Mouse (Mus musculus) E14TG2a.4 (cell line): ENCODE measurements at regions not wholly inside any gene's neighbourhood (a gene's known extent, or its start where the extent isn't known, plus 50 kb on each side); places are given as distances from the start of the nearest gene placed in this dataset.

ENCODE experiments used
- H3K27me3 ChIP-seq: 2 replicates; pipeline ENCODE4 v1.6.1; 2014; ENCODE audit warnings: low read length, control low read depth; ENCODE audit not compliant: insufficient read depth
- H3K36me3 ChIP-seq: 2 replicates; pipeline ENCODE4 v1.6.1; 2014; ENCODE audit warnings: low read length, control low read depth; ENCODE audit not compliant: insufficient read depth
- H3K4me1 ChIP-seq: replicated peaks from 2 replicates; pipeline ENCODE4 v1.6.1; 2014; ENCODE audit warnings: low read depth, low read length, control low read depth
- H3K4me3 ChIP-seq: replicated peaks from 2 replicates; pipeline ENCODE4 v1.5.1; 2014; ENCODE audit warnings: mild to moderate bottlenecking, low read length
- H3K9me3 ChIP-seq: 2 replicates; pipeline ENCODE4 v1.6.1; 2014; ENCODE audit warnings: low read length, control low read depth
- CTCF ChIP-seq: conservative IDR thresholded peaks from 2 replicates; pipeline ENCODE4 v1.5.1; 2014; ENCODE audit warnings: low read length
- NANOG ChIP-seq: IDR thresholded peaks from 2 replicates; pipeline ENCODE4 v1.6.1; 2014; ENCODE audit warnings: borderline replicate concordance, low read length, mixed read lengths
- POU5F1 ChIP-seq: IDR thresholded peaks from 2 replicates; pipeline ENCODE4 v1.6.1; 2014; ENCODE audit warnings: low read length, borderline replicate concordance

- Histone ChIP-seq H3K27me3 (no peaks in the 10 kb centered on the region), H3K4me3 (no peak overlapping the region), H3K9me3 (peaks cover 9% of the 10 kb centered on the region), H3K4me1 (peaks cover 56% of the 10 kb centered on the region), H3K36me3 (no peaks in the 10 kb centered on the region)
- no peak for TF ChIP-seq NANOG
- TF ChIP-seq CTCF = no peak
- TF ChIP-seq POU5F1 = no peak
Observed at GRCm38 (mm10) chr3:34443731-34444628, 206.2 kb upstream of the Sox2 start.

- peaks cover 56% of the 10 kb centered on the region for H3K4me1 ChIP-seq
- H3K9me3 ChIP-seq = peaks cover 9% of the 10 kb centered on the region
- TF ChIP-seq POU5F1 = no peak
- no peak for TF ChIP-seq CTCF
- no peak for TF ChIP-seq NANOG
- no peaks in the 10 kb centered on the region for H3K27me3 ChIP-seq
- H3K4me3 ChIP-seq = no peak overlapping the region
- H3K36me3 ChIP-seq = no peaks in the 10 kb centered on the region
Observed at GRCm38 (mm10) chr3:34443307-34443706, 206.9 kb upstream of the Sox2 start.

- peaks cover 3% of the 10 kb centered on the region for H3K9me3 ChIP-seq
Observed at GRCm38 (mm10) chr3:34441792-34442191, 208.4 kb upstream of the Sox2 start.

GRCm38 (mm10) chr3:34441266-34441665 is 208.9 kb upstream of the Sox2 start:
- TF ChIP-seq CTCF = no peak
- TF ChIP-seq POU5F1 = no peak
- TF ChIP-seq NANOG = no peak
- Histone ChIP-seq H3K27me3 (no peaks in the 10 kb centered on the region), H3K4me3 (no peak overlapping the region), H3K4me1 (peaks cover 55% of the 10 kb centered on the region), H3K9me3 (no peaks in the 10 kb centered on the region), H3K36me3 (no peaks in the 10 kb centered on the region)

More at GRCm38 (mm10) chr3:34441792-34442191, 208.4 kb upstream of the Sox2 start:
- H3K27me3 ChIP-seq = no peaks in the 10 kb centered on the region
- H3K36me3 ChIP-seq = no peaks in the 10 kb centered on the region
- peaks cover 56% of the 10 kb centered on the region for H3K4me1 ChIP-seq
- no peak for TF ChIP-seq CTCF
- no peak overlapping the region for H3K4me3 ChIP-seq

GRCm38 (mm10) chr3:34434901-34435300 is 215.3 kb upstream of the Sox2 start:
- H3K36me3 ChIP-seq = no peaks in the 10 kb centered on the region
- no peak for TF ChIP-seq CTCF
- no peak for TF ChIP-seq NANOG
- TF ChIP-seq POU5F1 = no peak
- H3K4me1 ChIP-seq = 0 out of 2 replicates have a peak, but pooled peaks cover 2% of the 10 kb centered on the region

GRCm38 (mm10) chr3:34427967-34428366 is 222.2 kb upstream of the Sox2 start:
- no peaks in the 10 kb centered on the region for H3K27me3 ChIP-seq
- H3K36me3 ChIP-seq = no peaks in the 10 kb centered on the region
- no peak for TF ChIP-seq POU5F1
- no peak for TF ChIP-seq NANOG
- TF ChIP-seq CTCF = no peak
- H3K4me1 ChIP-seq = peaks cover 7% of the 10 kb centered on the region; the same call in 1 of the 2 replicates
- H3K9me3 ChIP-seq = peaks cover 8% of the 10 kb centered on the region
- H3K4me3 ChIP-seq = no peak overlapping the region

More at GRCm38 (mm10) chr3:34434901-34435300, 215.3 kb upstream of the Sox2 start:
- Histone ChIP-seq H3K27me3 (no peaks in the 10 kb centered on the region), H3K9me3 (peaks cover 9% of the 10 kb centered on the region), H3K4me3 (no peak overlapping the region)

GRCm38 (mm10) chr3:34427495-34427894 is 222.7 kb upstream of the Sox2 start:
- Histone ChIP-seq H3K4me1 (peaks cover 7% of the 10 kb centered on the region; the same call in 1 of the 2 replicates), H3K36me3 (no peaks in the 10 kb centered on the region), H3K4me3 (no peak overlapping the region), H3K9me3 (peaks cover 3% of the 10 kb centered on the region), H3K27me3 (no peaks in the 10 kb centered on the region)
- TF ChIP-seq CTCF = no peak
- TF ChIP-seq POU5F1 = no peak
- no peak for TF ChIP-seq NANOG

- no peaks in the 10 kb centered on the region for H3K36me3 ChIP-seq
- H3K9me3 ChIP-seq = no peaks in the 10 kb centered on the region
- TF ChIP-seq NANOG (no peak), CTCF (no peak), POU5F1 (no peak)
- no peak overlapping the region for H3K4me3 ChIP-seq
- peaks cover 7% of the 10 kb centered on the region; the same call in 1 of the 2 replicates for H3K4me1 ChIP-seq
- H3K27me3 ChIP-seq = no peaks in the 10 kb centered on the region
Observed at GRCm38 (mm10) chr3:34426955-34427354, 223.2 kb upstream of the Sox2 start.

- no peak for TF ChIP-seq NANOG
- no peak for TF ChIP-seq POU5F1
- no peak for TF ChIP-seq CTCF
- Histone ChIP-seq H3K9me3 (no peaks in the 10 kb centered on the region), H3K4me1 (no peaks in the 10 kb centered on the region)
Observed at GRCm38 (mm10) chr3:34411915-34412306, 238.3 kb upstream of the Sox2 start.

More at GRCm38 (mm10) chr3:34411915-34412306, 238.3 kb upstream of the Sox2 start:
- no peaks in the 10 kb centered on the region for H3K36me3 ChIP-seq
- no peak overlapping the region for H3K4me3 ChIP-seq
- H3K27me3 ChIP-seq = no peaks in the 10 kb centered on the region
